Mouse (Mus musculus): ENCODE results near the gene Gm21958.

The Gm21958 gene

DNA sequence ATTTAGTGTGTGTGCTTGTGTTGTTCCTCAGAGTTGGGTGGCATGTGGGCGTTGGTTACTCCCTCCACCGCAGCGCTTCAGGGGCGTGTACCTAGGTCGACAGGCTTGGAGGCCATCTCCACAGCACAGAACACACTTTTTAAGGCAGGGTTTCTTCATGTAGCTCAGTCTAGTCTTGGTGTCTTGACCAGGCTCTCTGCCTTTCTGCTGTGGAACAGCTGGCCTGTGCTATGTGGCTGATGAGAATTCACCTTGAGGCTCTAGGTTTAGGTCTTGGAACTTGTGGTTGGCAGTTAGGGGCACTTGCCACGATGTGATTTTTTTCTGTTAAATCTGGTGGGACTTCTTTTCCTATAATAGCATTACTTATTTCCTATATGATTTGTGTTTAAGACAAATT is at the start of gene Gm21958:
TSS of gene Gm21958 (minus strand) at position 101 of the 400 bp plus-strand sequence.
- DNase-seq (ENCODE audit: low spot score), result no peak

DNA sequence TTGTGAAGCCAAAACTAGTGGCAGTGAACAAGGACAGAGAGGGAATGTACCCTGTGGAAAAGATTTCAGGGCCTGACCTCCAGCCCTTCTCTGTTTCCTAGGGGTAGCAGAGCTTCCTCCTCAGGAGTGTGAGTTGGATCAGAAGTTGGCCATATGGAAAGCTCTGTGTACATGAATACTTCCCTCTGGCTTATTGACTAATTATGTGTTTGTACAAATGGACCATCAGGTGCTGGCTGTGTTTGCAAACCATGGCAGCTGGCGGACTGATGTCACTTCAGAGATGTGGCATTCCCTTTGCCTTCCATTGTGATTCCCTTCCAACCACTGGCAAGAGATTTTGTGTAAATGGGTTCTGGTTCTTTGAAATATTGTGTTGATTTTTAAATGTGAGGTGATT is 47.1 kb upstream of the Gm21958 start:
- no peak for DNase-seq (ENCODE audit: low spot score)

DNA sequence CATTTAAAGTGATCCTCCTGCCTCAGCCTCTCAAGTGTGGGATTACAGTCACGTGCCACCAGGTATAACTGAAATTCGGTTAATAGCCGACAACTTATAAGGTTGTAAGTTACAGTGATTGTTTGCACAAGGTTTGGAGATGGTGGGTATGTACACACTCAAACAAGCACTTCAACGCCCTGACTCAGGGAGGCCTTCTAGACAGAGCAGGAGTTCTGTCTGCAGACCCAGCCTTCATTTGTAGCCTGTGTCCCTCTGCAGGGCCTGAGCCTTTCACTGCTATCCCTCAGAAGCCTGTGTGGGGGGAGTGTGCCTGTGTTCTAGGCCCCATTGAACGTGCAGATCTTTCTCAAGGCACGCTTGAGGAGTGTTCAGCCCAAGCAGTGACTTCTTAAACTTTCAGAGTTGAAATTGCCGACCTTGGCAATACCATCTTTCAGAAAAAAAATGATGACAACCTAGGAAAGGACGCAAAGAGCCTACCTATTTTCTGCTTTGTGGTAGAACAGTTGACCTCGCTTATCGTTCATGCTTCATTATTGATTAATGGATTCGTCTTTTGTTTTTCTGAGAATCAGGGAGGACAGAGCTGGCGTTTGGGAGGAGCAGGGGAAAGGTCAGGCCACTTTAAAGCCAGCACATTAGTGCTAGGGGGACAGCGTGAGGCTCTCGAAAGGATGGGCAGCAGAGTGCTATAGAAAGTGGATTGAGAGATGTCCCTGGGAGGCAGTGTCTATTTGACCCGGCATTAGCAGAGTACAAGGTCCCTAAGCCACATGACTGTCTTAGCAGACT is 46.4 kb upstream of the Gm21958 start:
- DNase-seq (ENCODE audit: low spot score), result no peak

DNA sequence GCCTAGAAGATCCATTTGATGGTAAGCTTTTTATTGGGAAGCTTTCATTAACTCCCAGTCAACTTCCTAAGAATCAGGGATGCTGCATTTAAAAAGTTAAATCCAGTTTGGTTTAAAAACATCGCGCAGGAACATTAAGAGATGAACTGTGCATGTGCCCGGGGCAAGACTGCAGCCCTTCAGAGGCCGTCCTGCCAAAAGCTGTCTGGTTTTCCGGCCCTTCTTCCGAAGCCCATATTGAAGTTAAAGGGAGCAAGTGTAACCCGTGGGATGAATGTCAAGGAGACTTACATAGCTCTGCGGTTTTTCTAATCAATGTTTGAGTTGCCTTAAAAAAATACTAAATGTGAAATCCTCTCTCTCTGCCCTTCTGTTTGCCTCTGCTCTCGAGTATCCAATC is 45.1 kb upstream of the Gm21958 start:
- DNase-seq (ENCODE audit: low spot score), result no peak

DNA sequence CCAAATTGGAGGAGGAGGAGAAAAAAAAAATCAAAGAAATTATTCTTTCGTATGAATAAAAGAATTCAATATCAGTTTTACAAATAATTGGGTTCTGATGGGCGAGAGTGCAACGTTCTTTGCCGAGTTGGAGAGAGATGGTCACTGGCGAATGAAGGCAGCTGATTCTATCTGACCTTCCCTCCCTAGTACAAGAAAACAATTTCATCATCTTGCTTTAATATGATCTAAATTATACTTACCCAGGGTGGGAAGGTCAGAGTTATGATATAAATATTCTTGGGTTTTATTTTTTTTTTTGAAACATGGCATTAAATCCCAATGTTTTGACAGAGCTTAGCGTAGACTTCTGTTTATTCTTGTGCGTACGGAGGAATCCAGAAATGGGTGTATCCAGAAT is 43.3 kb upstream of the Gm21958 start:
- DNase-seq (ENCODE audit: low spot score), result no peak

DNA sequence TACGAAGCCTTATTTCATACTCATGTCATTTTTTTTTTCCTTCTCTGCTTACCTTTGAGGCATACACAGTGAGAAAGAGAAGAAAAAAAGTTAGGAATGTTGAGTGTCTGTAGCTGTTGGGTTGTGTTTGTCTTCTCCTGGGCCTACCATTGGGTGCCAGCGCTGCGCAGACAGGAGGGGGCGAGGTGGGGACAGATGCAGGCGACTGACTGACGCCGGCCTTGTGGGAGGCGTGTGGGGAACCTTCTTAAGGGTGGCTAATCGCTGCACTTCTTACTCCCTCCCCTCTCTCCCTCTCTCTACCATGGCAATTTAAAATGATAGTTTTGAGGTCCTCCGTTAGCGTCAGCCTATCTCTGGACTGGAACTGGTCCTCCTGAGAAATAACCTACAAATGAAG is 41.9 kb upstream of the Gm21958 start:
- DNase-seq (ENCODE audit: low spot score), result no peak

DNA sequence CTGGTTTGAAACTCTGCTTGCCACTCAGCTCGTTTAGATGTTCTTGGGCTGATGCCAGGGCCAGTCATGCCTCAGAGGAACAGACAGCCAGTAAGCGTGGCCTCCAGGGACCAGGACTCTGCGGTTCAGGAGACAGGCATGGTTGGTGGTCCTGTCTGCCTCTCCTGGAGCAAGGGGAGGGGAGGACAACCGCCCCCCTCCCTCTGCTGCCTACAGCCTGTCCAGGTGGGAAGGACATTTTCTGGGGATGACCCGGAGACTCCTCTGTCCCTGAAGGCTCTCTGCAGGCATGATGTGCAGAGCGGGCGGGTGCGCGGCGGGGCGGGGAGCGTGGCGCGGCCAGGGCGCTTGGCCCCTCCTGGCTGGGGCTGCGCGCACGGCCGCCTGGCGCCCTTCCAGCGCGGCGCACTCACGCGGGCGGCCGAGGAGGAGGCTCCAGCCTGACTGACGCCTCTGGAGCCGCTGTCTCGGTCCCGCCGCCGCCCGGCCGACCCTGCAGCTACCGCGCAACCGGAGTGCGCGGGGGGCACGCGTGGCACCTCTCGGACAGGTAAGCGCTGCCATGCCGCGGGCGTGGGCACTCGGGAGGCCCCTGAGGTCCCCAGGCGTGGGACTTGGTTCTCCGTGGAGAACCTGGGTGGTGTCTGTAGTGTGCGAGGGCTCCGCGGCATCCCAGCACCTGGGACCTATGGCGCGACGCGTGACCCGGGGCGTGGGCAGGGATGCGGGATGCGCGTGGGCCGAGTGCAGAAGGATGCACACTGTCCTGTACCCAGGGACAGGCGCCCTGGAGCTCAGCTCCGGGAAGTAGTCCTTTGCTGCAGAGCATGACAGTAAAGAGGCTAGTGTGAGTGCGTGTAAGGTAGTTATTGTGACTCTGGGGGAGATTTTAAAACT is 41.2 kb upstream of the Gm21958 start, which contains the start of gene Smad9:
TSS of gene Smad9 (plus strand) at position 438 of the 897 bp plus-strand sequence.
- DNase-seq (ENCODE audit: low spot score), result peak; percentile 41

DNA sequence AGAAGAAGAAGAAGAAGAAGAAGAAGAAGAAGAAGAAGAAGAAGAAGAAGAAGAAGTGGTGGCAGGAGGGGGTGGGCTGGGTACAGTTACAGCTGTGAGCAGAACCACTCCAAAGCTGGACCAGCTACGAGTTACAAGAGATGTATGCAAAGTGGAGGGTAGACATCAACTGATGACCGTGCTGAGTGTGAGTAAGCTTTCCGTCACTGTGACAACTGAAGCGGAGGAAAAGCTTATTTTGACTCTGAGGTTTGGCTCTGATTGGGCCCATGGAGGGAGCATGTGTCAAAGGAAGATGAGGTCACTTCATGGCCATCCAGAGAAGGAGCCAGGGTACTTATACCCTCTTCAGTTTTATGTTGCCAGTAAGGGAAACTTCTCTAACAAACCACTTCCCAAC is 39.3 kb upstream of the Gm21958 start:
- DNase-seq (ENCODE audit: low spot score), result no peak

DNA sequence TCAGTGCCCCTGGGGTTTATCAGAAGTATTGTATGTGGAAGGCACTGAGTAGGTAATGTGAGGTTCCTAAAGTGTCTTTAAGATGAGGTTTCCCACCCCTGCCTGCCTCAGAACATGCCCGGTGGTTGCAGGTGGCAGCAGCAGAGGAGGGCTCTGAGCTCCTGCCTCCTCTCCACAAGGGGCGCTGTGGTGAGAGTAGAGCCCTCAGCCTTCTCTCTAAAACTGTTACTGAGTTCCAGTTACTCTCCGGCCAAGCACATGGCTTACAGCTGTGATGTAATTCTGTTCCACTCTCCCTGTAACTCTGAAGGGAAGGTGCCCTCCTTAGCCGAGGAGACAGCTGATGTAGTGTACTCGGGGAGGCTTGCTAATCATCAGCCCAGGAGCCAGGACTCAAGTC is 31.6 kb upstream of the Gm21958 start:
- DNase-seq (ENCODE audit: low spot score), result peak; percentile 22

DNA sequence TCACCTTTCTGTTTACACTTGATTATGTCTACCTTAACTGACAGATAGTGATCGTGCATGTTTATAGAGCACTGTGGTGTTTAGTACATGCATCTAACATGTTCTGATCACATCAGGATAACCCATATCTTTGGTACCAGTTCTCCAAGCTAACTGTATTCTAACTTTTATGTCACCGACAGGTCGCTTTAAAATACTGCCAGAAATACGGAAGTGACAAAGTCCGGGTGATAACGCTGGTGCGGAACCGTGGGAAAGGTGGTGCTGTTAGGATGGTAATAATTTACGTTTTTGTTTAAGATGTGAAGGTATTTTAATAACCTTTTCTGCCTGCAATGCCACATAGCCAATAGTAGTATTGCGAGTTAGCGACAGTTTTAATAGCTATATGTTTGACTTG is 27.8 kb upstream of the Gm21958 start:
- DNase-seq (ENCODE audit: low spot score), result no peak

DNA sequence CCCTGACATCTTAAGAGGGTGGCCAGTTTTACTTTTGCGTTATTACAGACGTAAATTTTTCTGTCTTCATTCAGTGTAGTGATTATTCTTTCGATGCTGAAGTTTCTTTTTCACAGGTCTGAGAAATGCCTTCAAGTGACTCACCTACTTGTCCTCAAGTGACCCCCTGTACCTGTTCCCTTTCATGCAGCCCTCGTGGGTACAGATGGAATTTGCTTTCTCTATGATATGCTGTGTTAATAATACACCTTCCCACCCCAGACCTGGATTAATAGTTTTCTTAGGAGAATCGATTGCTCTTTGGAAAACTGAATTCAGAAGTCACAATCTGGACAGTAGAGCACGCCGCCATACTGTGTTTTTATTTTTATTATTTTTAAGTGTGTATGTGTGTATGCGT is 23.2 kb upstream of the Gm21958 start:
- DNase-seq (ENCODE audit: low spot score), result no peak

DNA sequence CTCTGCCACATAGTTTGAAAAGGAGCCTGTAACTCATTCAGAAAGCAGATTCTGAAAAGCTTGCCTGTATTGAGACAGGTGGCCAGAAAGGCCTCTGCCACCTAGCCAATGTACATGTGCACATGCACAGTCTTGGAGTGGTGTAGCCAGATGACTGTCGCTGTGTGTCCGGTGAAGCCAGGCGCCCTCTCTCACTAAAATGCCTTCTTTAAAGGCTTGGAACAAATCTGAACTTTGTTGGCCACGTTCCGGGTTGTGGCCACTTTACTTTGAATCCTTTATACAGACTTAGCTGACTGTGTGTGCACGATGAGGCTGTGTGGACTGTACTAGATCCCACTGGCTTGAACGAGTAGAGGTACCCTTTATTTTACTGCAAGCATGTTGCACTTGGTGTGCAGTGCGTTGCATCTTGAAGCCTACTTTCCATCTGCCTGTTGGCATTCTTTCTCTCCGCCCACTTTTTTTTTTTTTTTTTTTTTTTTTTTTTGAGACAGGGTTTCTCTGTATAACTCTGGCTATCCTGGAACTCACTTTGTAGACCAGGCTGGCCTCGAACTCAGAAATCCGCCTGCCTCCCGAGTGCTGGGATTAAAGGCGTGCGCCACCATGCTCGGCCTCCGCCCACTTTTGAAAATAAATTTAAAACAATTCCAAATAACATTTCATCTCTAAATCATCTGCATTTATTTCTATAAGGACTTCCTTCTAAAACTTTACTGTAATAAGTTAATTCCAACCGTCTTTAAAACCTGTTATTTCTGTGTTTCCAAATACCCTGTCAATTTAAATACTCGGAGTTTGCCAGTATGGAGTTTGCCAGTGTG is 22.2 kb upstream of the Gm21958 start:
- peak; percentile 11 for DNase-seq (ENCODE audit: low spot score)

DNA sequence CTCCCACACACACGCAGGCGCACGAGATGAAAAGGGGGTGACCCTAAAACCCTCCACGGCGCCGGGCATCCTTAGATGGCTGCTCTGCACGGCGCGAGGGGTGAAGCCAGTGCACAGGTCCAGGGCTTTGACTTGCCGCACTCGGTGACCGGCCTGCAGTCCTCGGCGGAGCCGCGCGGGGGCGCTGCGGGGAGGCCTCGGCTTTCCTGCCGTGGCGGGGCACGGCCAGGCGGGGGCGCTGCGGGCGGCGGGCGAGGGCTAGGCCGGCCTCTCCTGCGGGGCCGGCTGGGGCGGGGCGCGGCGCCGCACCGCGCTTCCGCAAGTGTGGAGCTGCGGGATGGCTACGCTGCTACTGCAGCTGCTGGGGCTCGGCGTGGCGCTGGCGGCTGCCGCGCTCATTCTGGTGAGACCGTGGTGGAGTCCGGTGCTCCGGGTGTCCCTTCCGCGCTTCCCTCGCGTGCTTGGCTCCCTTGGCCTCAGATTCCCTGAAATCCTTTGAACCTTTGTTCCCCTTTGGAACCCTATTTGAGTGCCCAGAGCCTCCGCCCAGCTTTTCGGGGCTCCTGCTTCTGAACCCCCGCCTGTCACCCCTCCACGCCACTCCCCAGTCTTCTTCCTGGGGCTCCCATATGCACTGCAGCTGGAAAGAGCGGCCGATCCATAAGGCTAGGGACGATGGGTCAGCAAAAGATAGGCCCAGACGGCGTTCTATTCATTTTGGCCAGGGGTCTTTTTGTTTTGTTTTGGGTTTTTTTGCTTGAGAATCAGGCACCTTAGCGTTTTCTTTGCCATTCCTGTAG is 21.3 kb upstream of the Gm21958 start, which contains the start of the genes Exosc8 and Alg5:
TSS of gene Exosc8 (minus strand) at position 147 of the 800 bp plus-strand sequence.
TSS of gene Alg5 (plus strand) at position 293 of the 800 bp plus-strand sequence.
- peak; percentile 97 for DNase-seq (ENCODE audit: low spot score)

DNA sequence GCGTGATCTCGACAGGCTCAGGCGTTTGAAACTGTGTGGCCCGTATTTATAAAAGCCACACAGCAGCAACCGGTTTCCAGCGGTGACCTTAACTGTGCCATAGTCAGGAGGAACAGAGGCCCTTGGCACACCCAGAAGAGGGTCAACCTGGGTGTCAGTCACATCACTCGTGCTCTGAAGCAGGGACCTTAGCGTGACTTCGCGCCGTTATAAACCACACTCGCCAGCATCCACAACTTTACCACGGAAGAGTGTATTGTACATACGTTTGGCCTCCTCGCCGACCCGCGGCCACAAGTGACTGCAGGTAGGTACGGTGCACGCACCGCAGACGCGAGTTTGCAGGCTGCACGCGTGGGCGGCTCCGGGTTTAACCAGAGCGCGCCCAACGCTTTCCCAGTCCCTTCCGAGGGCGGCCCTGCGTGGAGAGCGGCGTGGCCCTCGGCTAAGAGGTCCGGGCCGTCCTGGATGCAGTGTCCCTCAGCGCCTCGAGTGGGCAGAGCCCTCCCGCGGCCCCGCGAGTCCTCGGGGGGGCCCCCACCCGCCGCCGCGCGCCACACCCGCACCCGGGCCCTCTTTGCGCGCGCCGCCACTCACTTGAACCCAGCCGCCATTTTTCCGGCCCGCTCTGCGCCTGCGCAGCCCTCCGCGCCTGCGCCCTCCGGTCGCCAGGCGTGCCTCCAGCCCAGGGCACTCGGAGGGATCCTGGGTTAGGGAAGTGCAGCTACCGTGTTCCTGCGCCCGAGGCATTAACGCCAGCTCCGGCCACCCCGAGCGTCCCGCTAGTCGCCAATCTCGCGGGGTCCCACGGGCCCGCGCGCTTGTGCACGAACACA is 20.5 kb upstream of the Gm21958 start:
- DNase-seq (ENCODE audit: low spot score), result peak; percentile 90

DNA sequence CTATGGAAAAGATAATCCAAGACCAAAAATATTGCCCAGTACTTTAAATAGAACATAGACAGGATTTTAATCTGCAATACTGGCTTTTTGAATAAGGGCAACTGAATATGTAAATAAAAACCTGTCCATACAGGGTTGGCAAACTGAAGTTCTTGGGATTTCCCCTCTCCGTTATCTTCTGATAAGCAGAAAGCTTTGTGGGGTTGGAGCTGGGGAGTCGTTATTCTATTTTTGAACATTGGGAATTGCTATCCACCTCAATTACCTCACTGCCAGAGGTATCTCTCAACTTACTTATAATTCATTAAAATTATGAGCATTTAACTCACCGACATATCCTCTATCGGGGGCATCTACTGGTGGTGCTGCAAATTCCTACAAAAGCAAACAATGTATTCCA is 18.2 kb upstream of the Gm21958 start:
- no peak for DNase-seq (ENCODE audit: low spot score)

DNA sequence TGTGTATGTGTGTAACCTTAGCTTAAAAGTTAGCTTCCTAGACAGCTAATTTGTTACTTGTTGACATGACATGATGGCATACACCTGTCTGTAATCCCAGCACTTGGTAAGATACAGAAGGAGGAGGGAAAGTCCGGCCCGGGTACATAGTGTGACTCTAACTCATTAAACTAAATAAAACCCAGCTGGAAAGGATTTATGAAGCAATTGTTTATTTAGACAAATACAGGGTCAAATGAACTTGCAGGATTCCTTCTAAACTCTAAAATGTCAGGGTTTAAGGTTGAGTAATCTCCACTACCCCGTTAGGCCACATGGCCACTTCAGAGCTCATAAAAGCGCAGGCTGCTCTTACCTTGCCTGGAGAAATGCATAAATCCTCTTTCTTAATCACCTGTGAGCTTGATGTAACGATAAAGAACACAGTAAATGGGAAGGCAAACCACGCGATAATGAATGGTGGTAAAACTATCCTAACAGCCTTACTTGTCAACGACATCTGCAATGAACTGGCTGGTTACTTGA is 17.5 kb upstream of the Gm21958 start:
- DNase-seq (ENCODE audit: low spot score), result no peak

DNA sequence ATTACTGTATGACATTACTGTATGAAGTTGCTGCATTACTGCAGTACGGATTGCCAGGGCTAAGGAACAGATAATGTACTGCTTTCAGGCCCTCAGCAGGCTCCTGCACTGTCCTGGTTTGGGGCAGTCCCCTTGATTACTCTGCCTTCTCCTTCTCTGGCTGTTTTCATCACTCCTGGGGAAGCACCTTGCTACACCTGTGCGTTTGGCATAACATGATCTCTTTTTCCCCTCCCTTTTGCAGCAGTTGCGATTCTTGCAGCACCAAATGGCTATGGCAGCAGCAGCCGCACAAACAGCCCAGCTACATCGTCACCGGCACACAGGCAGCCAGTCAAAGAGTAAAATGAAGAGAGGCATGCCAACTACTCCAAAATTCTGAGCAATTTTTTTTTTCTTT is 13.9 kb upstream of the Gm21958 start:
- no peak for DNase-seq (ENCODE audit: low spot score)

DNA sequence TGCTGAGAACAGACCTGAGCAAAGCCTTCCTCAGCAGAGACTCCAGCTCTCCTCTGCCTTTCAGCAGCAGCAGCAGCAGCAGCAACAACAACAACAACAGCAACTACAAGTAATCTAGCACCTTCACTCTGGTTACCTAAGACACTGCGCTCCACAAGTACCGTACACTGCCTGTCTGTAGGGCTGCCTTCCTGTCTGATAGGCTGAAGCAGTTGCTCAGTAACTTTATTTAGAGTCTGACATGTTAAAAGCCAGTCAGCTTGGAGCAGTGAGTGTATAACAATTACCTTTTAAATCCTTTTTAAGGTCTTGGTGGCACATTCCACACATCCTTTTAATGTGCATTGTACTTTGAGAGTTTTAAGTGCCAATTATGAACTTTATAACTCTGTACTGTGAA is 13.4 kb upstream of the Gm21958 start:
- no peak for DNase-seq (ENCODE audit: low spot score)

DNA sequence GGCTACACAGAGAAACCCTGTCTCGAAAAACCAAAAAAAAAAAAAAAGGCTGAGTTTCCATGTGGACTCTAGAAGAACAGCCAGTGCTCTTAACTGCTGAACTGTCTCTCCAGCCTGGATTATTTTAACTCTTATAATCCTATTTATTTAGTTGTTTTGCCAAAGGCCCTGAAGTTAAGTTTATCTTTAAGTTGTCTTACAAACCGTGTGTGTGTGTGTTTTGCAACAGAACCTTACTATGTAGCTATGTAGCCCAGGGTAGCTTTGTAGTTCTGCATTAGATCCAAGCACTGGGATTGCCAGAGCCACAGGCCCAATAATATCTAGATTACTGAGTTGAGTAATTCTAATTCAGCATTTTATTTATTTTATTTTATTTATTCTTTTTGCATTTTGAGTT is 11.2 kb upstream of the Gm21958 start:
- DNase-seq (ENCODE audit: low spot score), result no peak
